Mouse (Mus musculus) neural tube, embryonic 10.5 days (tissue): Measurements from ENCODE around the gene Nudt14.

Experiments
- DNase-seq: peaks from one replicate; pipeline ENCODE4 v3.0.0-alpha.2; 2017; ENCODE audit warnings: low spot score; ENCODE audit errors: extremely low spot score

Nudt14 gene

GRCm38 (mm10) chr12:112941776-112942713, at the start of gene Nudt14:
Nudt14 (minus strand) TSS chr12:112942124.
- DNase-seq, result peak; percentile 83

- DNase-seq, result no peak
Measured at GRCm38 (mm10) chr12:112991444-112991843, 49.5 kb upstream of the Nudt14 start.

GRCm38 (mm10) chr12:112990706-112991405, 48.9 kb upstream of the Nudt14 start:
- no peak for DNase-seq

- DNase-seq, result no peak
Measured at GRCm38 (mm10) chr12:112987877-112988276, 46.0 kb upstream of the Nudt14 start.

GRCm38 (mm10) chr12:112985346-112985745, 43.4 kb upstream of the Nudt14 start:
- no peak for DNase-seq

- no peak for DNase-seq
Measured at GRCm38 (mm10) chr12:112982031-112982430, 40.1 kb upstream of the Nudt14 start.

GRCm38 (mm10) chr12:112977156-112977555, 35.2 kb upstream of the Nudt14 start:
- DNase-seq, result no peak

- DNase-seq, result peak; percentile 79
Measured at GRCm38 (mm10) chr12:112976371-112977073, 34.6 kb upstream of the Nudt14 start, which contains the start of gene Btbd6. Btbd6 (plus strand) TSS chr12:112976482.

- DNase-seq, result no peak
Measured at GRCm38 (mm10) chr12:112974736-112975135, 32.8 kb upstream of the Nudt14 start.

- no peak for DNase-seq
Measured at GRCm38 (mm10) chr12:112969616-112970015, 27.7 kb upstream of the Nudt14 start.

GRCm38 (mm10) chr12:112968943-112969342, 27.0 kb upstream of the Nudt14 start:
- DNase-seq, result no peak

GRCm38 (mm10) chr12:112965783-112966182, 23.9 kb upstream of the Nudt14 start:
- DNase-seq, result no peak

- DNase-seq, result no peak
Measured at GRCm38 (mm10) chr12:112961872-112962271, 19.9 kb upstream of the Nudt14 start.

- no peak for DNase-seq
Measured at GRCm38 (mm10) chr12:112961428-112961827, 19.5 kb upstream of the Nudt14 start.

- DNase-seq, result no peak
Measured at GRCm38 (mm10) chr12:112959421-112959820, 17.5 kb upstream of the Nudt14 start.

- peak; percentile 32 for DNase-seq
Measured at GRCm38 (mm10) chr12:112958303-112958702, 16.4 kb upstream of the Nudt14 start.

GRCm38 (mm10) chr12:112955800-112956199, 13.9 kb upstream of the Nudt14 start:
- DNase-seq, result peak; percentile 75

GRCm38 (mm10) chr12:112952926-112953565, 11.1 kb upstream of the Nudt14 start:
- no peak for DNase-seq

GRCm38 (mm10) chr12:112952433-112952832, 10.5 kb upstream of the Nudt14 start:
- DNase-seq, result no peak

GRCm38 (mm10) chr12:112951150-112951842, 9.4 kb upstream of the Nudt14 start:
- no peak for DNase-seq

GRCm38 (mm10) chr12:112950761-112951129, 8.8 kb upstream of the Nudt14 start:
- DNase-seq, result no peak
